Mouse (Mus musculus) spleen, adult 2 months (tissue): Measurements from ENCODE around the gene Pagr1a. TPM values are rescaled to one million over a fixed set of nuclear protein-coding genes. Genes with fewer than 3 reads are reported as not detected.

Experiments used
- DNase-seq, 2 experiments: peaks; one replicate each; pipeline versions ENCODE4 v3.0.0 to v3.0.0-alpha.2; 2012 to 2021; ENCODE audit warnings: low spot score in 2 of 2, low read depth in 1 of 2
- H3K27ac ChIP-seq: fragments of 200-500 bp; 2 replicates; pipeline ENCODE4 v1.5.1; 2012; ENCODE audit warnings: low read length, inconsistent platforms; ENCODE audit not compliant: insufficient read depth
- H3K27me3 ChIP-seq: fragments of 200-500 bp; 2 replicates; pipeline ENCODE4 v1.6.1; 2012; ENCODE audit warnings: mild to moderate bottlenecking, moderate library complexity, low read length, inconsistent platforms; ENCODE audit not compliant: control insufficient read depth, insufficient read depth
- H3K36me3 ChIP-seq: fragments of 200-500 bp; 2 replicates; pipeline ENCODE4 v1.6.1; 2012; ENCODE audit warnings: mild to moderate bottlenecking, low read length, inconsistent platforms; ENCODE audit not compliant: control insufficient read depth, insufficient read depth
- H3K4me1 ChIP-seq: fragments of 200-500 bp; 2 replicates; pipeline ENCODE4 v1.6.1; 2011; ENCODE audit warnings: inconsistent platforms; ENCODE audit not compliant: control insufficient read depth, insufficient read depth, insufficient read length
- H3K4me3 ChIP-seq: fragments of 200-500 bp; 2 replicates; pipeline ENCODE4 v1.5.1; 2011; ENCODE audit warnings: mild to moderate bottlenecking, inconsistent platforms; ENCODE audit not compliant: insufficient read depth, insufficient read length; ENCODE audit errors: extremely low read depth
- CTCF ChIP-seq: fragments of 200-500 bp; IDR thresholded peaks from 2 replicates; pipeline ENCODE4 v1.5.1; 2011; ENCODE audit warnings: mild to moderate bottlenecking, inconsistent platforms; ENCODE audit not compliant: insufficient read depth, insufficient read length, insufficient replicate concordance; ENCODE audit errors: extremely low read depth
- POLR2A ChIP-seq: fragments of 200-500 bp; IDR thresholded peaks from 2 replicates; pipeline ENCODE4 v1.6.1; 2011; ENCODE audit warnings: low read depth, low read length, inconsistent platforms
- WGBS: fragments of 180-500 bp; shearing (Covaris S2); methylation state at CpG from one replicate; pipeline ENCODE4 v1.1.7; 2018; 5-methylcytosine and 5-hydroxymethylcytosine counted together
- polyA plus RNA-seq: library from polyadenylated mRNA; depleted of rRNA; stranded (reverse); fragments of >200 nt; gene quantifications from 2 replicates; pipeline ENCODE4 v1.2.3, GENCODE M21; 2012; rRNA removed

The Pagr1a gene
- polyA plus RNA-seq, 1 experiment = 3.1 TPM

GRCm38 (mm10) chr7:126965568-126965967, 51.6 kb downstream of the Pagr1a start:
- Histone ChIP-seq H3K4me3 (no peak overlapping the region), H3K27me3 (no peaks in the 10 kb centered on the region), H3K36me3 (no peaks in the 10 kb centered on the region), H3K4me1 (peaks cover 3% of the 10 kb centered on the region; the same call in 1 of the 2 replicates), H3K27ac (no peak overlapping the region)
- no peak for DNase-seq
- TF ChIP-seq CTCF (no peak), POLR2A (no peak)
- 24% methylated on average over 3 of the region's 3 CpGs for WGBS

Other genes with a start within 250 kb of the Pagr1a start
- 393 and 605 TPM in 2 replicates for gene Ypel3, start 240.4 kb downstream of the Pagr1a start, polyA plus RNA-seq
- 16.6 and 17.9 TPM in 2 replicates for gene Tbx6, start 235.9 kb downstream of the Pagr1a start, polyA plus RNA-seq
- 175 and 184 TPM in 2 replicates for gene Ppp4c, start 224.9 kb downstream of the Pagr1a start, polyA plus RNA-seq
- gene Fam57b, start 219.7 kb downstream of the Pagr1a start, polyA plus RNA-seq = 0.30 and 0.62 TPM in 2 replicates
- not detected in 2 replicates for gene 4930451I11Rik, start 185.7 kb downstream of the Pagr1a start, polyA plus RNA-seq
- not detected in 2 replicates for gene Doc2a, start 169.9 kb downstream of the Pagr1a start, polyA plus RNA-seq
- gene Hirip3, start 155.4 kb downstream of the Pagr1a start, polyA plus RNA-seq = 7.4 and 8.6 TPM in 2 replicates
- 40.1 and 56.0 TPM in 2 replicates for gene Ino80e, start 155.0 kb downstream of the Pagr1a start, polyA plus RNA-seq
- 97.0 and 109 TPM in 2 replicates for gene Taok2, start 132.6 kb downstream of the Pagr1a start, polyA plus RNA-seq
- gene Tmem219, start 94.4 kb downstream of the Pagr1a start, polyA plus RNA-seq = 81.7 and 94.0 TPM in 2 replicates
- 21.5 and 29.9 TPM in 2 replicates for gene Kctd13, start 88.5 kb downstream of the Pagr1a start, polyA plus RNA-seq
- gene Asphd1, start 67.8 kb downstream of the Pagr1a start, polyA plus RNA-seq = not detected in 2 replicates
- gene Sez6l2, start 66.8 kb downstream of the Pagr1a start, polyA plus RNA-seq = 2.4 and 2.9 TPM in 2 replicates
- gene Cdipt, start 41.4 kb downstream of the Pagr1a start, polyA plus RNA-seq = 154 and 201 TPM in 2 replicates
- gene Cdiptos, start 41.3 kb downstream of the Pagr1a start, polyA plus RNA-seq = 0.59 and 0.71 TPM in 2 replicates
- 63.3 and 80.9 TPM in 2 replicates for gene Mvp, start 2.7 kb downstream of the Pagr1a start, polyA plus RNA-seq
- 0.48 and 2.5 TPM in 2 replicates for gene Pagr1b, start 868 bp downstream of the Pagr1a start, polyA plus RNA-seq
- 27.8 and 31.8 TPM in 2 replicates for gene Gm42742, start 3.7 kb upstream of the Pagr1a start, polyA plus RNA-seq
- gene Prrt2, start 3.9 kb upstream of the Pagr1a start, polyA plus RNA-seq = 5.8 and 6.5 TPM in 2 replicates
- gene Maz, start 9.7 kb upstream of the Pagr1a start, polyA plus RNA-seq = 215 and 345 TPM in 2 replicates
- gene Kif22, start 25.1 kb upstream of the Pagr1a start, polyA plus RNA-seq = 6.3 and 8.2 TPM in 2 replicates
- gene Zg16, start 70.0 kb upstream of the Pagr1a start, polyA plus RNA-seq = 1,018 and 1,065 TPM in 2 replicates
- 135 and 221 TPM in 2 replicates for gene AI467606, start 74.0 kb upstream of the Pagr1a start, polyA plus RNA-seq
- gene Qprt, start 104.9 kb upstream of the Pagr1a start, polyA plus RNA-seq = 5.5 and 5.8 TPM in 2 replicates
- gene Spn, start 120.5 kb upstream of the Pagr1a start, polyA plus RNA-seq = 54.6 and 56.6 TPM in 2 replicates
- gene Cd2bp2, start 178.7 kb upstream of the Pagr1a start, polyA plus RNA-seq = 22.7 and 26.4 TPM in 2 replicates
- 33.0 and 34.3 TPM in 2 replicates for gene Tbc1d10b, start 191.1 kb upstream of the Pagr1a start, polyA plus RNA-seq
- gene Mylpf, start 191.5 kb upstream of the Pagr1a start, polyA plus RNA-seq = 1.2 and 5.2 TPM in 2 replicates
- gene Zfp553, start 215.7 kb upstream of the Pagr1a start, polyA plus RNA-seq = 9.2 and 12.9 TPM in 2 replicates
- 280 and 335 TPM in 2 replicates for gene Sept1, start 215.8 kb upstream of the Pagr1a start, polyA plus RNA-seq
- gene Zfp771, start 226.9 kb upstream of the Pagr1a start, polyA plus RNA-seq = 35.6 and 68.3 TPM in 2 replicates
- gene Dctpp1, start 243.4 kb upstream of the Pagr1a start, polyA plus RNA-seq = 30.8 and 37.5 TPM in 2 replicates